Mouse (Mus musculus) gastrocnemius, adult 2 months (tissue): ENCODE data around the gene Nemp2. TPM values are rescaled to one million over a fixed set of nuclear protein-coding genes. Genes with fewer than 3 reads are reported as not detected.
A peak's percentile ranks its signal among the peaks of the same experiment; 100 is the strongest.

Experiments
- DNase-seq: peaks from one replicate; pipeline ENCODE4 v3.0.0; 2022
- H3K27ac ChIP-seq: fragments of 200-600 bp; 2 replicates; pipeline ENCODE4 v1.8.1; 2022; ENCODE audit warnings: mild to moderate bottlenecking
- H3K4me3 ChIP-seq: fragments of 200-600 bp; 2 replicates; pipeline ENCODE4 v1.8.1; 2022; ENCODE audit warnings: mild to moderate bottlenecking, moderate library complexity
- CTCF ChIP-seq: fragments of 200-600 bp; IDR thresholded peaks from 2 replicates; pipeline ENCODE4 v1.8.1; 2022; ENCODE audit warnings: antibody characterized with exemption, mild to moderate bottlenecking, moderate library complexity
- intact Hi-C: fragments of 180-260 bp; cut with DNase I; formaldehyde crosslinking; loops from one replicate; pipeline ENCODE4 v1.15.1; 2025
- long read RNA-seq, 2 experiments: library from polyadenylated mRNA; stranded (forward); transcript quantifications; one replicate each; pipeline ENCODE4 v2.0.0; 2021
- total RNA-seq, 2 experiments: library from RNA; stranded (reverse); gene quantifications; 2 replicates each; pipeline ENCODE4 v1.2.3; 2021

The Nemp2 gene
- total RNA-seq, result under 1 TPM; 0.39 to 0.48 TPM
- long read RNA-seq, experiment 1, result 0 reads
- long read RNA-seq, experiment 2, partial matches to known transcripts, result 0 of 1 reads
- long read RNA-seq, experiment 2, other reads (novel, unspliced or antisense), result 0 of 1 reads

DNA sequence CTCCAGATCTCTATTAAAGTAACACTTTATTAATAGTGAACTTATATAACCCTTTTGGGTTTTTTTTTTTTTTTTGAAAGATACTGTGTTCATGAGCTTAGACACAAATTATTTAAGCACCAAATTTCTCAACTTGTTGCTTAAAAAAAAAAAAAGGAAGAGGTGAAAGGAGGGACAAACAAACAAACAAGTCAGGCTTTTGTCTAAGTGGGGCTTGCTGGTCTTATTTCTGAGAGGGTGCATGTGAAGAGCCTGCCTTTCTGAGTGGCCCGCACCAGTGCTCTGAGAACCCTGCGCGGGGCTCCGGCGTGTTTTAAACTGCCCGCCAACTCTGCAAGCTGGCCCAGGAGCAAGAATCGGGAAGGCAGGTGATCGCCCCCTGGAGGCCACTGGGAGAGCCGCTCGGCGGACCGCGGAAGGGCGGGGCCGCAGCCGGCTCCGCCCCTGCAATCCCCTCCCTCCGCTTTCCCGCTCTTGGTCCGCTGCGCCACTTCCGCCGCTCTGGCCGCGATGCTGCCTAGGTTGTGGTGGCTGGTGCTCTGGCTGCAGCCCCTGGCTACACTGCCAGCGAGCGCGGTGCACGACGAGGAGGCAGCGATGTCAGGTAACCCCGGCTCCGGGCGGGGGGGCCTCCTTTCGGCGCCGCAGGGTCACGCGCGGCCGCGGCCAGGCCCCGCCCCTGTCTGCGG lies at the start of gene Nemp2:
Gene Nemp2, plus strand, starts transcription at position 456 of the 689 bp plus-strand sequence.
- TF ChIP-seq CTCF, result peak; percentile 97
- Histone ChIP-seq H3K27ac (peak within 1 kb of the TSS; percentile 92), H3K4me3 (peak within 1 kb of the TSS; percentile 98)
- peak; percentile 92 for DNase-seq
- intact Hi-C loops, result loop anchor here (2.0 to 5.0 kb wide), 2 partner anchors 132 to 328 kb away; no protein-coding TSS in a partner anchor

DNA sequence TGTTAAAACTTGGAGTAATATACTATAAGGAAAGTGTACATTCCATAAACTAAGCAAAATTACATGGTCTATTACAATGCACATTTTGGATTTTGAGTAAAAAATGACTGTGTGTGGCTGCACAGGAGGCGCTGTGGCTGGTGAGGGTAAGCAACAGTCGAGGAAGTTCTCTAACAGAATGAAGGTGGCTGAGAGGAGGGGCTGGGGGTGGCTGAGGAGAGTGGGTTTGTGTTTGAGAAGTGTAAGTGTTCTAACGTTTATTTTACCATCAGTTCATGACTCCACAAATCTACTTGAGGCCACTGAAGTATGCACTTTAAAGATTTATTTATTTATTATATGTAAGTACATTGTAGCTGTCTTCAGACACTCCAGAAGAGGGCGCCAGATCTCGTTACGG lies 48.8 kb upstream of the Nemp2 start:
- no peak for DNase-seq
- intact Hi-C loops, result no loop called here
- H3K4me3 ChIP-seq, result no peak overlapping the region
- no peak overlapping the region for H3K27ac ChIP-seq
- TF ChIP-seq CTCF, result no peak

DNA sequence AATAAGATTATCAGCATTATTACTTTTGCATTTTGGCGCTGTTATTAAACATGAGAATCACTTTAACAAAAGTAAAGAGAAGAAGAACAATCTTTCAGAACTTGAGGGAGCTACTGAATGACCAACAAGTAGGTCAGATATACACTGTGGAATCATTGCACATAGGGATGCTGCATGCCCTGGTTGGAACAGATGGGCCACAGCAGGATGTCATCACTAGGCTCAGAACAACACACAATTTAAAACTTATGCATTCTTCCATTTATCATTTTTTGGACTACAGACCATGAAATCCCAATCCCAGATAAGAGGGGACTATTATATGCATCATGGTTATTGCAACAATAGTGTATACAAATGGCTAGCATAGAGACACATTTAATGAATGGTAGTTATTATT lies 47.6 kb upstream of the Nemp2 start:
- Histone ChIP-seq H3K4me3 (no peak overlapping the region), H3K27ac (no peak overlapping the region)
- DNase-seq, result no peak
- intact Hi-C loops, result no loop called here
- TF ChIP-seq CTCF, result no peak

DNA sequence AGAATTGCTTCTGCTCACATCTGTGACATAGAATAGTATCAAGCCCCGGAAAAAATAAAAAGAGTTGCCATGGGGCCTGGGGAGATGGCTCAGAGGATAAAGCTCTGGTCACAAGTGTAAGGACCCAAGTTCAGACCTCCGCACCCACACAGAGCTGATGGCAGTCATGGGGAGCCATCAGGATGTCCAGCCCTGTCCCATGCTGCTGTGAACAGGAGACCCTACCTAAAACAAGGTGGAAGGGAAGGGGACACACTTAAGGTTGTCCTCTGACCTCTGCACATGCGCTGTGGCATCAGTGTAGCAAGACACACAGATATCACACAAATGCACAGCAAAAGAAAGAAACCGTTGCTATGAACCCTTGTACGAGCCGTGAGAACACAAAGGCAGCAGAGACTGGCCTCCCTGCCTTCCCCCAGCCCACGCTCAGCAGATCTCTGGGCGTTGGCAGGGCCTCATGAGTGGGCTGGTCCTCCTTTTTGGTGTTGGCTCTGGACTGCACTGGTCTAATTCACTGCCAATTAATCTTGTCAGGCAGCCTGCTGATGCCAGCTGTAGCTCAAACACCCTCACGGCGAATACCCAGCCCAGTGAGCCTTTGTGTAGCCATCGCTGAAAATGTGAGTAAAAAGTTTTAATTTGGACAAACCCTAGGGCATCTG lies 33.4 kb upstream of the Nemp2 start:
- TF ChIP-seq CTCF, result no peak
- no peak overlapping the region; the same call in 1 of the 2 replicates for H3K27ac ChIP-seq
- intact Hi-C loops, result no loop called here
- no peak overlapping the region for H3K4me3 ChIP-seq
- DNase-seq, result peak; percentile 15

DNA sequence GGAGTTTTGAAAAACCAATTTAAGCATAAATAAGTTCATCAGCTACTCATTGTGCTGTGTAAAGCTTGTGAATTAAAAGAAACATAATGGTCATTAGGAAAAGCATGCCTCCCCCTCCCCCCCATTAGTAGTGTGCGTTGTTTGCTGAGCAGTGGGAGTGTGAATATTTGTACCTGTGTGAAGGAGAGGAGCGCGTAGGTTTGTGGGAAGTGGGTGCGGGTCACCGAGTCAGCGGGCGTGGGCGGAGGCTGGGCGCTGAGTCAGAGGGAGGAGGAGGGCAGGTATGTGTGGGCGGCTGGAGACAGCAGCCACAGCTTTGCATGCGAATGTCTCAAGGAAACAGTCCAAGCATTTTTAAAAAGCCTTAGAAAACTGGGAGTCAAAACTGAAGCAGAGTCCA lies 32.7 kb upstream of the Nemp2 start:
- Histone ChIP-seq H3K4me3 (peak overlapping the region; percentile 52), H3K27ac (no peak overlapping the region)
- no peak for TF ChIP-seq CTCF
- intact Hi-C loops, result no loop called here
- DNase-seq, result peak; percentile 35

DNA sequence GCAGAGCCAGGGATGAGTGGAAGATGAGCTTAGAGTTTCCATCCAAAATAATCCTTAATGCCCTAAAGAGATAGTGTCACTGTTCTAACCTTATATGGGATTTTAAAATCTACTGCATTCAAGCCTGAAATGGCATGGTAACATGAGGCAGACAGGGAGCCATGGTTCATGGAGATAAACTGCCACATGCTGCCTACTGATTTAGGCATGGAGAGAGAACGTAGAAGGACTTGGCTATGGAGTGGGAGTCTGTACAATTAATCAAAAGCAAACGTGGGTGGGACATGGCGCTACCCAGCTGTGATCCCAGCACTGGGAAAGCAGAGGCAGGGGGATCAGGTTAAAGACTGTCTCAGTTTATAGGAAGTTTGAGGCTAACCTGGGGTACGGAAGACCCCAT lies 32.1 kb upstream of the Nemp2 start:
- no peak for TF ChIP-seq CTCF
- H3K4me3 ChIP-seq, result peak overlapping the region; percentile 52; the same call in 1 of the 2 replicates
- DNase-seq, result no peak
- no peak overlapping the region for H3K27ac ChIP-seq
- intact Hi-C loops, result no loop called here

DNA sequence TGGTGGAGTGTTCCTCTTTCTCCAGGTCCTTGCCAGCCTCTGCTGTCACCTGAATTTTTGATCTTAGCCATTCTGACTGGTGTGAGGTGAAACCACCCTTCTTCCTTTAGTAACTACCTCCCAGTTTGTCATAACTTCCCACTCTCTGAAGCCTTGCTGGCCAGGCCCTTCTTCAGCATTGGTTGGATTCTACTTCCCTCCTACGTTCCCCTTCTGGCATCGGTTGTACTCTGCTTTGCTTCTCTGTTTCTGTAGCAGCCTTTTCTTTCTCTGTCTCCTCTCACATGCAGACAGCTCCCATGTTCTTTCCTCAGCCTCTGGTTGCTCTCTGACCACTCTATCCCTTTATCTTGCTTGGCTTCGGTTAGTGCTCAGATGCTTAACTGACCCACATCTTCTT lies 29.0 kb upstream of the Nemp2 start:
- intact Hi-C loops, result no loop called here
- no peak for DNase-seq
- Histone ChIP-seq H3K4me3 (no peak overlapping the region), H3K27ac (no peak overlapping the region)
- TF ChIP-seq CTCF, result no peak

DNA sequence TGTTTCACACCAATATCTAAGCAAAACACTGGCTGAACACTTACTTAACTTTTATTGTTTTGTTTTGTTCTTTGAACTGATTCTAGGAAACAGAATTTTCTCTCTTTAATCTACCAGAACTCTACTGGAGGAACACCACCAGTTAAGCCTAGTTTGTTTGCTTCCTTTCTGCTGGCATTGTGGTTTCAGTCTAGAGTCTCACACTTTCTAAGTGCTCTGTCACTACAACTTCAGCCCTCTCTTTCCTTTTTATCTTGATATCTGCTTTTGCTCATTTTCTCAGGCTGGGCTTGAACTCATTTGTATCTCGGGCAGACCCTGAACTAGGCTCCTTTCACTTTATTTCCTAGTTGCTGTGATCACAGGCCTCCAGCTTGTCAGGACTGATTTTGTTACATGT lies 22.8 kb upstream of the Nemp2 start:
- no peak for DNase-seq
- no peak overlapping the region for H3K27ac ChIP-seq
- TF ChIP-seq CTCF, result no peak
- intact Hi-C loops, result no loop called here
- no peak overlapping the region for H3K4me3 ChIP-seq

DNA sequence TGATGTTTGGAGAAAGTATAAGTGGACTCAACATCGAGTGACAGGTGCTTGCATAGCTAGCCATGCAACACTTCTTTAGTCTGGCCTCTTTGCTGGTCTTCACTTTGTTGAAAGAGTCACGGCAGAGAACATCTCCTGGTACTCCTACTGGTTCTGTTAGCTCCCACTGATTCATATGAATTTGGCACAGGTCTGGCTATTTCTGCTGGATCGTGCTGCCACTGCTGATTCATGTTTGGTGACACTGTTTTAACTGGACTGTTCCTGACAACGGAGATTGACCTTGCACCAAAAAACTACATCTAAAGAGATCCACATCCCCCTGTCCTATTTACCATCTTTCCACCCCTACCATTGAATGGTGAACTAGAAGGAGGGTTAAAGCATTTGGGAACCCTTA lies 22.0 kb upstream of the Nemp2 start:
- no peak overlapping the region for H3K27ac ChIP-seq
- intact Hi-C loops, result no loop called here
- no peak for TF ChIP-seq CTCF
- H3K4me3 ChIP-seq, result no peak overlapping the region
- no peak for DNase-seq

DNA sequence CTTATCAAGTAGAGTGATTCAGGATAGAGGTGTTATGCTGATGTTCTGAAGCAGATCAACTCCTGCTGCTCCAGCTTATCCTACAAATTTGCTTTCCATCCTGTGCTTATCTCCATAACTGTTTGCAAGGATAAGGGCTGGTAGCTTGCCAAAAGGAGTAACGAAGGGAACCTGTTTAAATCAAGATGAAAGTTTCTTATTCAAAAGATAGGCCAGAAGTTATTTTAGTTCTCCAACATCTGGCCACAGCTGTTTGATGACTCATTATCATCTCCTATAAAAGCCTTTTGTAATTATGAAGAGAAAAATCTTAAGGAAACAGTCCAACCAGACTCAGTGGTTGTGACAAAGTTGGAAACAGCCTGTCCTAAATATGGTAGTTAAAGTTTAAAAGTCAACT lies 12.3 kb upstream of the Nemp2 start:
- Histone ChIP-seq H3K27ac (no peak overlapping the region), H3K4me3 (no peak overlapping the region)
- intact Hi-C loops, result no loop called here
- DNase-seq, result no peak
- no peak for TF ChIP-seq CTCF

DNA sequence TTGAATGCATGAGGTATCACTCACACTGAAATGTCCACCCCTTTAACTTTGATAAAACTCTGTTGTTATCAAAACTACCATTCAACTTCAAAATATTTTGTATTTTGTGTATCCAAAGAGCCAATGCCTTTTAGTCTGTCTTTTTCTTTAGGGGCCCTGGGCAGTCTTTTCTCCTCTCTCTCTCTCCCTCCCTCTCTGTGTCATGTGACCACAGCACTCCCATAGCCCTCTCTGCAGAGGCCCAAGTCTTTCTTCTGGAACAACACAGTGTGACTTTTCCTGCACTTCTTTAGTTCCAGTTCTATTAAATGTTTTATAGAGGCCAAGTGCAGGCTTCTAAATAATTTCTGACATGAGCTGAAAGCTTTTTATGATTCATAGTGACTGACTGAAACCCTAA lies 10.1 kb upstream of the Nemp2 start:
- Histone ChIP-seq H3K4me3 (no peak overlapping the region), H3K27ac (no peak overlapping the region)
- no peak for TF ChIP-seq CTCF
- no peak for DNase-seq
- intact Hi-C loops, result no loop called here

DNA sequence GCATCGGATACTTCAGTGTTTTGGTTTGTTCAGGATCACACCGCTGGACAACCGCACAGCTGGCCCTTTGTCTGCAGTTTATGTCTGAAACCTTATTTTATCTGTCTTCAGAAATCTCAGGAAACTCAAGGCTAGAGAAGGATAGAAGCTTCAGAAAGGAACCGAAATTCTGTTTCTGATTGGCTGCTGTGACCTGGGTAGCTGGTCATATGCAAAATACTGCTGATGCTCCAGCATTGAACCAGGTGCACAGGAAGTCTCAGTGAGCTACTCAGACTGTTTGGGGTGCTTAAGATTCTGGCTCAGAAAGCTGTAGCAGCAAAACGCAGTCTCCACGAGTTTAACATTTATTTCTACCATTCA lies 415 bp downstream of the Nemp2 start:
- H3K4me3 ChIP-seq, result peak overlapping the region; percentile 98
- intact Hi-C loops, result loop anchor here (2.0 to 5.0 kb wide), 2 partner anchors 132 to 329 kb away; no protein-coding TSS in a partner anchor
- no peak for TF ChIP-seq CTCF
- DNase-seq, result no peak
- H3K27ac ChIP-seq, result peak overlapping the region; percentile 92

DNA sequence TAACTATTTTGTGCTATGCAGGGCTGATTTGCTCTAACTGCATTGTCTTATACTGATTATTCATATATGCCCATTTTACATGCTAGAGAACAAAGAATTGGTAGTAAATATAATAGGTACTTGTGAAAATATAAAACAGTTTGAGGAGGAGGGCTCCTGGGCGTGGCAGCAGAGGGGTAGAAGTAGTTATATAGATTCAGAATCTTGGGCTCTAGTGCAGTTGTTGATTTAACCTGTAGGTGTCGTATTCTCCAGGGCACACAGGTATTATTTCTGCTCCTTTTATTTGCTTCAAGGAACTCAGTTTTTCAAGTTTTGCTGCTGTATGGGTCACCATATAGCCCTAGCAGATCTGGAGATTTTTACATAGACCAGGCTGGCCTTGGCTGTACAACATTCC lies 1.1 kb downstream of the Nemp2 start:
- TF ChIP-seq CTCF, result peak; percentile 23; the same call in 1 of the 2 replicates
- intact Hi-C loops, result loop anchor here (2.0 to 5.0 kb wide), 2 partner anchors 133 to 329 kb away; no protein-coding TSS in a partner anchor

More for the DNA sequence above, 1.1 kb downstream of the Nemp2 start:
- peak overlapping the region; percentile 98 for H3K4me3 ChIP-seq
- DNase-seq, result no peak
- H3K27ac ChIP-seq, result no peak overlapping the region
